Mouse (Mus musculus) limb, embryonic 11.5 days (tissue): ENCODE data around the gene Tsga10ip. TPM values are rescaled to one million over a fixed set of nuclear protein-coding genes. Genes with fewer than 3 reads are reported as not detected.

ENCODE experiments used
- ATAC-seq: fragments of 200-750 bp; cut with Nextera tagmentation; 2 replicates; pipeline ENCODE4 v1.8.0; 2017; ENCODE audit warnings: low read depth; ENCODE audit not compliant: insufficient number of reproducible peaks, low FRiP score, low TSS enrichment
- DNase-seq: peaks from one replicate; pipeline ENCODE4 v3.0.0-alpha.2; 2015; ENCODE audit warnings: low spot score
- H3K27ac ChIP-seq: fragments of 300-500 bp; sonication (generic); replicated peaks from 2 replicates; pipeline ENCODE4 v1.5.1; 2014; ENCODE audit warnings: low read depth, mild to moderate bottlenecking, low read length
- H3K27me3 ChIP-seq: fragments of 300-500 bp; sonication (generic); 2 replicates; pipeline ENCODE4 v1.6.1; 2014; ENCODE audit warnings: mild to moderate bottlenecking, low read length, mixed read lengths; ENCODE audit not compliant: control insufficient read depth, insufficient read depth
- H3K36me3 ChIP-seq: fragments of 300-500 bp; sonication (generic); 2 replicates; pipeline ENCODE4 v1.6.1; 2014; ENCODE audit warnings: mild to moderate bottlenecking, low read length, moderate library complexity, mixed read lengths; ENCODE audit not compliant: control insufficient read depth, insufficient read depth
- H3K4me1 ChIP-seq: fragments of 300-500 bp; sonication (generic); 2 replicates; pipeline ENCODE4 v1.6.1; 2014; ENCODE audit warnings: low read length, mixed read lengths; ENCODE audit not compliant: control insufficient read depth, insufficient read depth
- H3K4me2 ChIP-seq: fragments of 300-500 bp; sonication (generic); 2 replicates; pipeline ENCODE4 v1.6.1; 2014; ENCODE audit warnings: low read depth, mild to moderate bottlenecking, moderate library complexity; ENCODE audit not compliant: severe bottlenecking
- H3K4me3 ChIP-seq: fragments of 300-500 bp; sonication (generic); 2 replicates; pipeline ENCODE4 v1.5.1; 2014; ENCODE audit warnings: low read depth, low read length
- H3K9ac ChIP-seq: fragments of 300-500 bp; sonication (generic); 2 replicates; pipeline ENCODE4 v1.6.1; 2014; ENCODE audit warnings: mild to moderate bottlenecking, low read length
- H3K9me3 ChIP-seq: fragments of 300-500 bp; sonication (generic); 2 replicates; pipeline ENCODE4 v1.6.1; 2016; ENCODE audit warnings: low read length; ENCODE audit not compliant: control insufficient read depth
- WGBS: fragments of 180-500 bp; shearing (Covaris S2); extraction: QIAGEN DNeasy Blood & Tissue Kit; methylation state at CpG from one replicate; pipeline ENCODE4 v1.1.7; 2014; 5-methylcytosine and 5-hydroxymethylcytosine counted together
- polyA plus RNA-seq: library from polyadenylated mRNA; unstranded; fragments of >200 nt; fragmentation: Nextera tagmentation; extraction: Ambion mirVana; gene quantifications from 2 replicates; pipeline ENCODE4 v1.2.1, GENCODE M21; 2014

The Tsga10ip gene
- polyA plus RNA-seq, 1 experiment from 2014 or later, result not detected

DNA sequence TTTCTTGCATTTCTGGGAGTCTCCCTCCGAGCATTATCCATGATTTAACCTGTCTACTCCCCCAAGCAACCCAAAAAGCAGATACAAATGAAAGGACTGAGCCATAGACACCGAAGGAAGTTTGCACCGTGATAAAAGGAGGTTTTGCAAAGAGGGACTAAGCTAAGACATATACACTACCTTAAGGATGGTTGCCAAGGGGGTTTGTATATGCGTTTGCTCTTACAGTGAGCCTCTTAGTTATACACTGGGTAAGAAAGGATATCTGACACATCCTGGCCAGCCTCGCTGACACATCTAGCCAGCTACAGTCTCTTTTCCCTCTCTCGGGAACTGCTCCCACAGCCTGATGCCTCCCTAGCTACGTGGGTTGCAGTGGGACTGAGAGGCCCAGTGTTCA lies 31.6 kb upstream of the Tsga10ip start:
- no peak for ATAC-seq
- 63% methylated on average over 7 of the region's 7 CpGs for WGBS
- Histone ChIP-seq H3K27ac (peak overlapping the region; percentile 1; the same call in 1 of the 2 replicates), H3K4me3 (peak overlapping the region; percentile 7; the same call in 1 of the 2 replicates), H3K27me3 (no peaks in the 10 kb centered on the region), H3K4me1 (peaks cover 12% of the 10 kb centered on the region), H3K9ac (peak overlapping the region; percentile 14; the same call in 1 of the 2 replicates), H3K9me3 (no peaks in the 10 kb centered on the region), H3K36me3 (no peaks in the 10 kb centered on the region), H3K4me2 (peak overlapping the region; percentile 45)
- no peak for DNase-seq

DNA sequence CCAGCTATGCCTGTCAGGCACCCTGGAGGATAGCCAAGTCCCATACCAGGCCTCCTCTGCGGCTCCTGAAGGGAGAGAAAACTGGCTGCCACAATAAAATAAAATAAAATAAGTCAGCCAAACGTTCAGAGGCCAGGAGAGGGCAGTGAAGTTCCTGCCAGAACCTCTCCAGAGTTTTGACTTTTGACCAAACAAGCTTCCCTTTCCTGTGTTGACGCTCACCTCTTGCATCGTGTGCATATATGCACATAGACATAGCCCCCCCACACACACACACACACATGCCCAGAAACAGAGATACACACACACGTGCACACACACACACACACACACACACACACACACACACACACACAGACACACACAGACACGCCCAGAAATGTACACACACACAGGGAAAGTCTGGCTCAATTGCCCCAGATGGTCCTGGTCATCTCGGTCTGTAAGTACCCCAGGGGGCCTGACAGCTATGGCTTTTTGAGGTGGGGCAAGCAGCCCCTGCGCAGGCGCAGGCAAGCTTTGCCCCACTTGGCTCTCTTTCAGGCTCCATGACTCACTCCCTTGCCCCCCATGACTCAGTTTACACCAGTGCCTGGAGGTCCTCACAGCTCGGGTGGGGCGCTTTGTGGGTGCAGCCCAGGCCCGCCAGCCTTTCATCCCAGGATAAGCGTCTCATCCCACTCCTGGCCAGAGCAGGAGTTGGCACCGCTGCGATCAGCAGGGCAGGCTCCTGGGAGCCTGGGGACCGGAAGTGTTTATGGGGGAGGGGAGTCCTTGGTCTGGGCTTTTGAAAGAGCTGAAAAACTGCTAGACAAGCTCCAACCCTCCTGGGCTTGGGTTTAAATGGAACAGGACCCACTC lies 30.9 kb upstream of the Tsga10ip start:
- 9% methylated on average over 16 of the region's 16 CpGs for WGBS
- peak; percentile 60 for DNase-seq
- Histone ChIP-seq H3K9ac (peak overlapping the region; percentile 14), H3K9me3 (no peaks in the 10 kb centered on the region), H3K27me3 (no peaks in the 10 kb centered on the region), H3K27ac (peak overlapping the region; percentile 1), H3K4me2 (peak overlapping the region; percentile 45), H3K4me3 (peak overlapping the region; percentile 7; the same call in 1 of the 2 replicates), H3K36me3 (no peaks in the 10 kb centered on the region), H3K4me1 (peaks cover 12% of the 10 kb centered on the region)
- ATAC-seq, result peak; percentile 52; the same call in 1 of the 2 replicates

DNA sequence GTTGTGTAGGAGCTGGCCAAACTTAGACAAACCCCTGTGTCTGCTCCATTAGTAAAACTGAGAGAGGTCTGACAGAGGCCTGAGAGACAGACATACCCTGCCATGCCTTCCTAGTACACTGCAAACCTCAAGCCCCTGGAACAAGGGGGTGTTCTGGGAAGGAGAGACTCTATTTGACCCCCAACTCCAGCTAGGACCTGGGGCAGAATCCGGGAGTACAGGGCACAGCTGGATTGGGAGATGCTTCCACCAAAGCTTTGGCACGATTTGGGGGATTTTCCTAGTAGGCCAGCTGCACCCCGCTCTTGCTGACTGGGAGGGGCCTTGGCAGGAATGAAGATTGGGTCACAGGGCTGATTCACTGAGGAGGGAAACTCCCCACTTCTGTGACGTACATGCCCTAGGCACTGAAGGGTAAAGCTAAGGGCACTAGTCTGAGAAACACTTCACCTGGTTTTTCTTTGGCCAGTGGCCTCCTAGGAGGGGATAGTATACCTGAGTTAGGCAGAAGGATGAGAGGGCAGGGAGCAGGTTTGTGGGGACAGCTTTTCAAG lies 29.7 kb upstream of the Tsga10ip start:
- Histone ChIP-seq H3K36me3 (peaks cover 3% of the 10 kb centered on the region; the same call in 1 of the 2 replicates), H3K4me2 (no peak overlapping the region), H3K27me3 (no peaks in the 10 kb centered on the region), H3K9ac (no peak overlapping the region), H3K4me3 (no peak overlapping the region), H3K4me1 (peaks cover 12% of the 10 kb centered on the region), H3K9me3 (no peaks in the 10 kb centered on the region), H3K27ac (no peak overlapping the region)
- WGBS, result 81% methylated on average over 4 of the region's 4 CpGs
- no peak for DNase-seq
- no peak for ATAC-seq

DNA sequence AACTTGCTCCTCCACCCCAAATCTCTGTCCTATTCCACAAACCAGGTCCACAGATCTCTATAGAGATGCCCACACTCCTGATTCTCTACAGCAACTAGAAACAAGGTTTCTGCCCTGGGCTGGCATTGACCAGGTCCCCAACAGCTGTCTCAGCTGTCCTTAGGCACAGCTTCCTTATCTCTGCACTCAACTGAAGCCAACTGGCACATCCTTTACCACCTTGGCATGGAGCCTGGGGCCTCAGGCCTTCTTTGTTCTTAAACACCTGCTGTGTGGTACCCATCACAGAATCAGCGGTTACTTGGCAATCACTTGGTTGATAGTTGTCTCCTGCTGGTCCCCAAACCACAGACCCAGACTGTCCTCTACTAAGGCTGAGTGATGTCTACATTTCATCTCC lies 28.1 kb upstream of the Tsga10ip start:
- no peak overlapping the region for H3K27ac ChIP-seq
- no peak overlapping the region for H3K4me3 ChIP-seq
- no peaks in the 10 kb centered on the region for H3K27me3 ChIP-seq
- H3K4me2 ChIP-seq, result no peak overlapping the region
- no peaks in the 10 kb centered on the region for H3K9me3 ChIP-seq
- DNase-seq (no peak), ATAC-seq (no peak)
- peaks cover 21% of the 10 kb centered on the region for H3K4me1 ChIP-seq
- WGBS, result 83% methylated on average over 1 of the region's 1 CpGs
- H3K36me3 ChIP-seq, result peaks cover 9% of the 10 kb centered on the region; the same call in 1 of the 2 replicates
- no peak overlapping the region for H3K9ac ChIP-seq

DNA sequence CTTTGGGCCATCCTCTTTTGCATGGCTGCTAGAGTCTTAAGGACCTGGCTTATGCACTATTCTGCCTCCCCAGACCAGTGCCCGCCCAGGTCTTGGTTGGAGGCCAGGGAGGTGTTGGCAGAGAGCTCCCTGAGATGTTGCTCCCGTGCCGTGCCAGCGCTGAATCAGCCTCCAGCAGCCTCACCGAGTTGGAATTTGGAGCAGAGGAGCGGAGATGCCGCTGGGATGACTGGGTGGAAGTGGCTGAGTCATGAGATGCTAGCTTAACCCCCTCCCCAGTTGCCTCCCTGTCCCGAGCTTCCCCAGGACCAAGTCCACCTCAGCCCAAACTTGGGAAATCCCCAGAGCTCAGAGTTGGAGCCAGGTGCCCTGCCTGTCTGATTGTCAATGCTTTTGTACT lies 27.5 kb upstream of the Tsga10ip start:
- Histone ChIP-seq H3K27me3 (no peaks in the 10 kb centered on the region), H3K4me3 (no peak overlapping the region), H3K4me2 (no peak overlapping the region), H3K36me3 (peaks cover 9% of the 10 kb centered on the region; the same call in 1 of the 2 replicates), H3K9ac (no peak overlapping the region), H3K4me1 (peaks cover 21% of the 10 kb centered on the region), H3K27ac (no peak overlapping the region), H3K9me3 (no peaks in the 10 kb centered on the region)
- 72% methylated on average over 8 of the region's 8 CpGs for WGBS
- ATAC-seq, result no peak
- DNase-seq, result no peak

DNA sequence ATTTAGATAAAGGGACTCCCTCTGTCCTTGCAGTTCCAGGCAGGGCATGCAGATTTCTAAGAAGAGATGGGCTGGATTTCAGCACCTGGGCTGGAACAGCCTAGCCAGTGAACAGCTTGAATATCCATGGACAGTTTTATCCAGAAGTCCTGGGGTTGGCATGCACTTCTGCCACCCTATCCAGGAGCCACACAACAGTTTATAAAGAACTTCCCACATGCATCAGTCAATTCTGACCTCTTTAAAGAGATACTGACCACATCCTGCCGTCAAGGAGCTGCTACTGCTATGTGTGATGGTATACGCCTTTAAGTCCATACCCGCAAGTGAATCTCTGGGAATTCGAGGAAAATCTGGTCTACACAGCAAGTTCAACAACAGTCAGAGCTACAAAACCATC lies 26.9 kb upstream of the Tsga10ip start:
- Histone ChIP-seq H3K4me1 (peaks cover 21% of the 10 kb centered on the region), H3K27me3 (no peaks in the 10 kb centered on the region), H3K36me3 (peaks cover 9% of the 10 kb centered on the region; the same call in 1 of the 2 replicates), H3K9me3 (no peaks in the 10 kb centered on the region), H3K27ac (no peak overlapping the region), H3K4me3 (no peak overlapping the region), H3K9ac (no peak overlapping the region), H3K4me2 (no peak overlapping the region)
- ATAC-seq (no peak), DNase-seq (no peak)
- 77% methylated on average over 4 of the region's 4 CpGs for whole genome bisulfite sequencing

DNA sequence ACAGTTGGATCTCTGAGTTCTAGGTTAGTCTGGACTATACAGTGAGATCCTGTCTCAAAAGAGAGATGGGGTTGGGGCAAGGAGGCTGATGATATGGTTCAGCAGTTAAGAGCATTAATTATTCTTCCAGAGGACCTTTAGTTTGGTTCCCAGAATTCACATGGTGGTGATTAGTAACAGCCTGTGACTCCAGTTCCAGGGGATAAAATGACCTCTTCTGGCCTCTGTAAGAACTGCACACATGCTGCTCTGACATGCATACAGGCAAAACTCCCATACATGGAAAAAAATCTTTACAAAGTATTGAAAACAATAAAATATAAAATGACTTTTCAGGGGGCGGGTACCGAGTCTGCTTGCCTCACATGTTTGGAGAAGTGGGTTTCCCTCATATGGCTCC lies 25.8 kb upstream of the Tsga10ip start:
- Histone ChIP-seq H3K27me3 (no peaks in the 10 kb centered on the region), H3K27ac (no peak overlapping the region), H3K4me1 (peaks cover 18% of the 10 kb centered on the region), H3K9me3 (no peaks in the 10 kb centered on the region), H3K36me3 (peaks cover 9% of the 10 kb centered on the region; the same call in 1 of the 2 replicates), H3K9ac (no peak overlapping the region), H3K4me2 (no peak overlapping the region), H3K4me3 (no peak overlapping the region)
- DNase-seq (no peak), ATAC-seq (no peak)
- WGBS, result 84% methylated on average over 2 of the region's 2 CpGs

DNA sequence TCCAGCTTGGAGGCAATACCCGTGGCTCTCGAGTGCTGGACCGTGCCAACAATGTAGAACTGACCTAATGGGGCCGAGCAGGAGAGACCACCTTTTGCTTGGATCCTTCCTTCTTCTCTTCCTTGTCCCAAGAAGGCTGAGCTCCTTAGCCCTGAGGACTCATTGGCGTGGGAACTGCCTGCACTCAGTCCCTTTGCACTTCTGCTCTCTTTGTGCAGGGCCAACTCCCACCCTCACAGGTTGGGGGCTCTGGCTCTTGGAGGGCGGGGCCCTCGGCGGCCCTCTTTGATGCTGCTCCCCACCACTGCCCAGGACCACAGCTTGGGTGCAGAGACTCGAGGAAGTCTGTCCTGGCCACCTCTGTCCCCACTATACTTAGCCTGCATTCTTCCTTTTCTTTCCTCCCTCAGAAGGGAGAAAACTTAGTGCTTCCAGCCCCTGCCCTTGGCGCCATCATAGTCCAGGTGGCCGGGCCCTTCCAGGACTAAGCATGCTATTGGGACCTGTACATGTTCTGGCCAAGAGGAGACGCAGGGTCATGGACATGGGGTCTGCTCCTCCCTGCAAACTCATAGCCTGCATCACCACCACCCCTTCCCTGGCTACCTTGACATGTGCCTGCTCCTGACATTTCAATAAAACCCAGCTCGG lies 24.4 kb upstream of the Tsga10ip start:
- 93% methylated on average over 13 of the region's 13 CpGs for WGBS
- Histone ChIP-seq H3K27me3 (no peaks in the 10 kb centered on the region), H3K9ac (no peak overlapping the region), H3K4me3 (no peak overlapping the region), H3K4me2 (no peak overlapping the region), H3K4me1 (peaks cover 19% of the 10 kb centered on the region), H3K36me3 (peaks cover 16% of the 10 kb centered on the region), H3K27ac (no peak overlapping the region), H3K9me3 (no peaks in the 10 kb centered on the region)
- DNase-seq (no peak), ATAC-seq (no peak)
